Mouse (Mus musculus) kidney, embryonic 16.5 days (tissue): ENCODE results near the gene Gm49388. TPM values are rescaled to one million over a fixed set of nuclear protein-coding genes. Genes with fewer than 3 reads are reported as not detected.

Experiments used
- ATAC-seq: fragments of 200-750 bp; cut with Nextera tagmentation; 2 replicates; pipeline ENCODE4 v1.8.0; 2017; ENCODE audit warnings: moderate TSS enrichment; ENCODE audit not compliant: low FRiP score, low TSS enrichment
- H3K27ac ChIP-seq: fragments of 300-500 bp; sonication (generic); 2 replicates; pipeline ENCODE4 v1.5.1; 2014; ENCODE audit warnings: low read length
- H3K27me3 ChIP-seq: fragments of 300-500 bp; sonication (generic); 2 replicates; pipeline ENCODE4 v1.6.1; 2014; ENCODE audit warnings: low read length, control low read depth, mixed read lengths; ENCODE audit not compliant: insufficient read depth
- H3K36me3 ChIP-seq: fragments of 300-500 bp; sonication (generic); 2 replicates; pipeline ENCODE4 v1.6.1; 2014; ENCODE audit warnings: low read length, control low read depth, mixed read lengths; ENCODE audit not compliant: insufficient read depth
- H3K4me1 ChIP-seq: fragments of 300-500 bp; sonication (generic); 2 replicates; pipeline ENCODE4 v1.6.1; 2014; ENCODE audit warnings: low read length, control low read depth, mixed read lengths; ENCODE audit not compliant: insufficient read depth
- H3K4me2 ChIP-seq: fragments of 300-500 bp; sonication (generic); replicated peaks from 2 replicates; pipeline ENCODE4 v1.6.1; 2014; ENCODE audit warnings: low read depth, low read length
- H3K4me3 ChIP-seq: fragments of 300-500 bp; sonication (generic); 2 replicates; pipeline ENCODE4 v1.5.1; 2014; ENCODE audit warnings: mild to moderate bottlenecking, low read length
- H3K9ac ChIP-seq: fragments of 300-500 bp; sonication (generic); replicated peaks from 2 replicates; pipeline ENCODE4 v1.6.1; 2014; ENCODE audit warnings: low read length
- H3K9me3 ChIP-seq: fragments of 300-500 bp; sonication (generic); 2 replicates; pipeline ENCODE4 v1.6.1; 2016; ENCODE audit warnings: low read length, control low read depth
- WGBS: fragments of 180-500 bp; shearing (Covaris S2); extraction: QIAGEN DNeasy Blood & Tissue Kit; methylation state at CpG from one replicate; pipeline ENCODE4 v1.1.7; 2014; 5-methylcytosine and 5-hydroxymethylcytosine counted together
- polyA plus RNA-seq: library from polyadenylated mRNA; unstranded; fragments of >200 nt; fragmentation: Nextera tagmentation; extraction: Ambion mirVana; gene quantifications from 2 replicates; pipeline ENCODE4 v1.2.1, GENCODE M21; 2015

The Gm49388 gene
- polyA plus RNA-seq, 1 experiment from 2014 or later, result not detected

- no peak overlapping the region for H3K4me2 ChIP-seq
- H3K36me3 ChIP-seq, result no peaks in the 10 kb centered on the region
- 0 out of 2 replicates have a peak, but pooled peaks have one; percentile 20 for ATAC-seq
- peaks cover 12% of the 10 kb centered on the region; the same call in 1 of the 2 replicates for H3K4me1 ChIP-seq
- no peaks in the 10 kb centered on the region for H3K27me3 ChIP-seq
- 59% methylated on average over 19 of the region's 19 CpGs for WGBS
- H3K27ac ChIP-seq, result peak overlapping the region; percentile 51; the same call in 1 of the 2 replicates
- no peaks in the 10 kb centered on the region for H3K9me3 ChIP-seq
- no peak overlapping the region for H3K4me3 ChIP-seq
- 0 out of 2 replicates have a peak overlapping the region, but pooled peaks have one; percentile 26 for H3K9ac ChIP-seq
These were observed 29.0 kb downstream of the Gm49388 start for GRCm38 (mm10) chr7:127814241-127814921.

- 78% methylated on average over 15 of the region's 15 CpGs for WGBS
These were observed 29.8 kb downstream of the Gm49388 start for GRCm38 (mm10) chr7:127815116-127815665.

GRCm38 (mm10) chr7:127815954-127816821, 30.8 kb downstream of the Gm49388 start:
- Histone ChIP-seq H3K27me3 (no peaks in the 10 kb centered on the region), H3K4me1 (peaks cover 16% of the 10 kb centered on the region; the same call in 1 of the 2 replicates), H3K4me2 (no peak overlapping the region), H3K27ac (peak overlapping the region; percentile 37; the same call in 1 of the 2 replicates), H3K4me3 (no peak overlapping the region), H3K9ac (peak overlapping the region; percentile 37; the same call in 1 of the 2 replicates), H3K9me3 (no peaks in the 10 kb centered on the region), H3K36me3 (no peaks in the 10 kb centered on the region)
- peak; percentile 60 for ATAC-seq
- 56% methylated on average over 15 of the region's 15 CpGs for WGBS

More at GRCm38 (mm10) chr7:127815116-127815665, 29.8 kb downstream of the Gm49388 start:
- H3K4me1 ChIP-seq, result peaks cover 12% of the 10 kb centered on the region; the same call in 1 of the 2 replicates
- H3K9ac ChIP-seq, result 0 out of 2 replicates have a peak overlapping the region, but pooled peaks have one; percentile 10
- 0 out of 2 replicates have a peak overlapping the region, but pooled peaks have one; percentile 30 for H3K27ac ChIP-seq
- no peaks in the 10 kb centered on the region for H3K36me3 ChIP-seq
- no peaks in the 10 kb centered on the region for H3K27me3 ChIP-seq
- H3K4me3 ChIP-seq, result no peak overlapping the region
- H3K4me2 ChIP-seq, result no peak overlapping the region
- ATAC-seq, result no peak
- H3K9me3 ChIP-seq, result no peaks in the 10 kb centered on the region

- ATAC-seq, result no peak
These were observed 31.6 kb downstream of the Gm49388 start for GRCm38 (mm10) chr7:127817053-127817452.

GRCm38 (mm10) chr7:127817776-127818175, 32.4 kb downstream of the Gm49388 start:
- WGBS, result 95% methylated on average over 5 of the region's 5 CpGs

More at GRCm38 (mm10) chr7:127817053-127817452, 31.6 kb downstream of the Gm49388 start:
- no peaks in the 10 kb centered on the region for H3K9me3 ChIP-seq
- H3K36me3 ChIP-seq, result no peaks in the 10 kb centered on the region
- H3K9ac ChIP-seq, result no peak overlapping the region
- WGBS, result 62% methylated on average over 7 of the region's 7 CpGs
- no peak overlapping the region for H3K4me3 ChIP-seq
- H3K27me3 ChIP-seq, result no peaks in the 10 kb centered on the region
- H3K4me2 ChIP-seq, result no peak overlapping the region
- H3K4me1 ChIP-seq, result peaks cover 20% of the 10 kb centered on the region; the same call in 1 of the 2 replicates
- no peak overlapping the region for H3K27ac ChIP-seq

DNA sequence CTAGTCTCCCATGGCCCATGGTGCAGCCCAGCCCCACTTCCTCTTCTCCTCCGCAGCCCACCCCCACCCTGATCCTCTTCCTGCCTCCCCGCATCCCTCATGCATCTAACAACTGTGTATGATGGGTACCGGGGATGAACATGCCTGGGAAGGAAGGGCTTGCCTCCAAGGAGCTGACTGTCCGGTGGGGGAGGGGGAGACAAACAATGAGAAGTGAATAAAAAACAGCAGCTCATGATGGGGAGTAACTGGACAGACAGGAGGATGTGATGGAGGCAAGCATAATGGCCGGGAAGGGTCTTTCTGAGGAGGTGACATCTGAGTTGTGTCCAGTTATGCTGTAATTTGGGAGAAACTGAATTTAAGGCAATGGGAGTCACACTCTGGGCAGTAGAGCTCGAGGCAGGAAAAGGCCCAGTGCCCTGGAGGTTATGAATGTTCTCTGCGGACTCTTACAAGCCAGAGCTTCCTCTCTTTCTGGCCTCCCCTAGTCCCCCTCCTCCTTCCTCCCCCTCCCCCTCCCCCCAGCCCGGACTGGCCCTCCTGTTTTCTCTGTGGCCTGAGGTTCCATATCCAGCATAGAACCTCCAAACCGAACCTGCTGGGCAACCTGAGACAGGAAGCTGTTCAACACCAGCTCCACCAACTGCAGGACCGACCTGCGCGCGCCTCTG, 35.6 kb downstream of the Gm49388 start:
- Histone ChIP-seq H3K9me3 (no peaks in the 10 kb centered on the region), H3K27me3 (no peaks in the 10 kb centered on the region), H3K4me3 (no peak overlapping the region), H3K4me1 (peaks cover 21% of the 10 kb centered on the region), H3K4me2 (no peak overlapping the region), H3K9ac (peak overlapping the region; percentile 46; the same call in 1 of the 2 replicates), H3K36me3 (no peaks in the 10 kb centered on the region), H3K27ac (peak overlapping the region; percentile 76)
- WGBS, result 50% methylated on average over 13 of the region's 13 CpGs
- ATAC-seq, result no peak; the same call in 1 of the 2 replicates

More at GRCm38 (mm10) chr7:127817776-127818175, 32.4 kb downstream of the Gm49388 start:
- peaks cover 20% of the 10 kb centered on the region; the same call in 1 of the 2 replicates for H3K4me1 ChIP-seq
- H3K27ac ChIP-seq, result no peak overlapping the region
- H3K36me3 ChIP-seq, result no peaks in the 10 kb centered on the region
- H3K4me3 ChIP-seq, result no peak overlapping the region
- no peaks in the 10 kb centered on the region for H3K27me3 ChIP-seq
- no peak overlapping the region for H3K4me2 ChIP-seq
- no peaks in the 10 kb centered on the region for H3K9me3 ChIP-seq
- ATAC-seq, result no peak
- H3K9ac ChIP-seq, result no peak overlapping the region

- WGBS, result 73% methylated on average over 3 of the region's 3 CpGs
- Histone ChIP-seq H3K9me3 (no peaks in the 10 kb centered on the region), H3K36me3 (no peaks in the 10 kb centered on the region), H3K9ac (no peak overlapping the region), H3K4me1 (peaks cover 19% of the 10 kb centered on the region), H3K27ac (no peak overlapping the region), H3K4me3 (no peak overlapping the region), H3K27me3 (no peaks in the 10 kb centered on the region), H3K4me2 (no peak overlapping the region)
- no peak for ATAC-seq
These were observed 37.1 kb downstream of the Gm49388 start for GRCm38 (mm10) chr7:127822494-127822893.

DNA sequence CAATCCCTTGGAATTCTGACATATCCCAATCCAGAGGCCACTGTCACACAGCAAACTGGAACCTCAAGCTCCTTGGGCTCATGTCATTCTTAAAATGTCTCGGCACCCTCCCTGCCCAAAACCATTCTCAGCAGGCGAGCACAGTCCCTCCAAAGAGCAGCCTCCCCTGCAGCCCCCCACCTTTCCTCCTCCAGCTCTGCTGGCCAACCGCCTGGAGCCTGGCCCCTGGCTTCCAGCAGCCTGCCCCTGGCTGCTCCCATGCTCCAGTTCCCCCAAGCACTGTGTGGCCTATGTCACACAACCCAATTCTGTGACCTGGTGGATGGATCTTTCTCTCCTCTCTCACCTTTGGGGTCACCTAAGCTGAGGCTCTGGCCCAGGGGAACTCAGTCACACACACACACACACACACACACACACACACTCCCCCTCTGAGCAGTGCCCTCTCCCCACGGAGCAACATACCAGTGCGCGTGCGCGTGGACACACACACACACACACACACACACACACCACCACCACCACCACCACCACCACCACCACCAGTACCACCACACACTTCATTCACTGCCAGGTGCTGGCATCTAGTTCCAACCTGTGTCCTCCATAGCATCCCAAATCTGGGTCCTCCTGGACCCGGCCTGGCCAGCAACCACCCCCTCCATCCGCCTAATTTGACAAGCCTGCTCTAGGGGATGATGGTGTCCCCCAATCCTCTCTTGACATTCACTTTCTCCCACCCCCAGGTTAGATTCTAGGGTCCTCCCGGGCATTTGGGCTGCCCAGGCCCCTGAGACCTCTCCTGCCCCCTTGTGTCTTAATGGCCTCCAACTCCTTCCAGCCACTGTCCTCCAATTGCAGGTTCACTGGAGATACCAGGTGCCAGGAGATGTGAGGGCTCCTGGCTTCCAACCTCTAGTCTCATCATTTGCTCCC, 38.1 kb downstream of the Gm49388 start:
- Histone ChIP-seq H3K27ac (peak overlapping the region; percentile 51; the same call in 1 of the 2 replicates), H3K4me3 (peak overlapping the region; percentile 64), H3K27me3 (no peaks in the 10 kb centered on the region), H3K36me3 (no peaks in the 10 kb centered on the region), H3K9me3 (no peaks in the 10 kb centered on the region), H3K4me1 (peaks cover 19% of the 10 kb centered on the region), H3K9ac (peak overlapping the region; percentile 75), H3K4me2 (peak overlapping the region; percentile 85)
- WGBS, result 53% methylated on average over 7 of the region's 11 CpGs
- ATAC-seq, result peak; percentile 18
